Mouse (Mus musculus) brain, embryonic 14.5 days (tissue): Measurements from ENCODE around the gene Actr1a.

Experiments used
- CTCF ChIP-seq: fragments of 200-500 bp; IDR thresholded peaks from 2 replicates; pipeline ENCODE4 v1.5.1; 2012; ENCODE audit warnings: inconsistent platforms, mild to moderate bottlenecking, moderate library complexity, borderline replicate concordance; ENCODE audit not compliant: insufficient read depth, insufficient read length; ENCODE audit errors: extremely low read depth
- POLR2A ChIP-seq: fragments of 200-500 bp; IDR thresholded peaks from 2 replicates; pipeline ENCODE4 v1.6.1; 2012; ENCODE audit warnings: mild to moderate bottlenecking, inconsistent platforms, borderline replicate concordance; ENCODE audit not compliant: poor library complexity, insufficient read depth, insufficient read length, severe bottlenecking; ENCODE audit errors: extremely low read depth

DNA sequence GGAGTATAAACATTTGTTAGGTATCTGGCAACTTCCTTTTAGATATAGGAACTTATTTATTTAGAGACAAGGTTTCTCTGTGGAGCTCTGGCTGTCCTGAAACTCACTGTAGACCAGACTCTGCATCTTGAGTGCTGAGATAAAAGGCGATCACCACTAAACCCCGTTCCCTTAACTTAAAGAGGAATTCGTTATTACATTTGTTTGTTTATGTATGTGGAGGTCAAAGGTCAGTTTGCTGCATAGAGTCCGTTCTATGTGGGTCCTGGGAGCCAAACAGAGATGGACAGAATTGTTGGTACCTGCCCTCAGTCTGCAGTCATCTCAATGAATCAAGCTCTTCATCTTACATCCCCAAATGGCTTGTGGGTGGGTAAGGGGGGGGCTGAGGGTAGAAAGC, 19.7 kb downstream of the Actr1a start:
- TF ChIP-seq CTCF (no peak), POLR2A (no peak)
